Mouse (Mus musculus): ENCODE measurements around the gene Ift172. TPM values are rescaled to one million over a fixed set of nuclear protein-coding genes. Genes with fewer than 3 reads are reported as not detected.

The Ift172 gene
- polyA plus RNA-seq, 1 experiment: 18.4 TPM

GRCm38 (mm10) chr5:31301866-31302265 is 10.9 kb upstream of the Ift172 start:
- Histone ChIP-seq H3K27ac (ENCODE audit: insufficient read depth, low read length) (no peak overlapping the region), H3K4me1 (ENCODE audit: control insufficient read depth, insufficient read depth, insufficient read length) (no peaks in the 10 kb centered on the region; the same call in 1 of the 2 replicates), H3K27me3 (ENCODE audit: control insufficient read depth, insufficient read depth, low read length) (peaks cover 6% of the 10 kb centered on the region), H3K36me3 (ENCODE audit: control insufficient read depth, insufficient read depth, low read length) (no peaks in the 10 kb centered on the region), H3K4me3 (ENCODE audit: extremely low read depth, insufficient read depth, insufficient read length) (no peak overlapping the region)
- 51% methylated on average over 8 of the region's 8 CpGs for WGBS
- no peak for DNase-seq (ENCODE audit: low read depth in 1 of 2, low spot score in 2 of 2)
- TF ChIP-seq POLR2A (IDR thresholded peaks at IDR 0.05; ENCODE audit: low read depth, low read length): no peak
- TF ChIP-seq CTCF (IDR thresholded peaks at IDR 0.05; ENCODE audit: extremely low read depth, insufficient read depth, insufficient read length, insufficient replicate concordance): no peak

GRCm38 (mm10) chr5:31298486-31298885 is 7.6 kb upstream of the Ift172 start:
- Histone ChIP-seq H3K36me3 (ENCODE audit: control insufficient read depth, insufficient read depth, low read length) (no peaks in the 10 kb centered on the region), H3K4me1 (ENCODE audit: control insufficient read depth, insufficient read depth, insufficient read length) (peaks cover 7% of the 10 kb centered on the region; the same call in 1 of the 2 replicates), H3K27me3 (ENCODE audit: control insufficient read depth, insufficient read depth, low read length) (peaks cover 15% of the 10 kb centered on the region), H3K4me3 (ENCODE audit: extremely low read depth, insufficient read depth, insufficient read length) (no peak overlapping the region), H3K27ac (ENCODE audit: insufficient read depth, low read length) (no peak overlapping the region)
- DNase-seq (ENCODE audit: low read depth in 1 of 2, low spot score in 2 of 2): no peak
- 15% methylated on average over 2 of the region's 2 CpGs for WGBS
- TF ChIP-seq POLR2A (IDR thresholded peaks at IDR 0.05; ENCODE audit: low read depth, low read length): no peak
- TF ChIP-seq CTCF (IDR thresholded peaks at IDR 0.05; ENCODE audit: extremely low read depth, insufficient read depth, insufficient read length, insufficient replicate concordance): no peak

- DNase-seq (ENCODE audit: low read depth in 1 of 2, low spot score in 2 of 2): no peak
- no peak overlapping the region for H3K4me3 ChIP-seq (ENCODE audit: extremely low read depth, insufficient read depth, insufficient read length)
- peaks cover 15% of the 10 kb centered on the region for H3K27me3 ChIP-seq (ENCODE audit: control insufficient read depth, insufficient read depth, low read length)
- 65% methylated on average over 3 of the region's 3 CpGs for WGBS
- no peak overlapping the region for H3K27ac ChIP-seq (ENCODE audit: insufficient read depth, low read length)
- H3K4me1 ChIP-seq (ENCODE audit: control insufficient read depth, insufficient read depth, insufficient read length): peaks cover 7% of the 10 kb centered on the region; the same call in 1 of the 2 replicates
- TF ChIP-seq CTCF (IDR thresholded peaks at IDR 0.05; ENCODE audit: extremely low read depth, insufficient read depth, insufficient read length, insufficient replicate concordance): no peak
- no peak for TF ChIP-seq POLR2A (IDR thresholded peaks at IDR 0.05; ENCODE audit: low read depth, low read length)
- no peaks in the 10 kb centered on the region for H3K36me3 ChIP-seq (ENCODE audit: control insufficient read depth, insufficient read depth, low read length)
Observed at GRCm38 (mm10) chr5:31297981-31298380, 7.1 kb upstream of the Ift172 start.

GRCm38 (mm10) chr5:31297047-31297757 is 6.3 kb upstream of the Ift172 start, which contains the start of gene Gckr:
Gene Gckr (plus strand): TSS chr5:31297443.
- DNase-seq (ENCODE audit: low read depth in 1 of 2, low spot score in 2 of 2): no peak
- no peak within 1 kb of the TSS for H3K27ac ChIP-seq (ENCODE audit: insufficient read depth, low read length)
- H3K36me3 ChIP-seq (ENCODE audit: control insufficient read depth, insufficient read depth, low read length): no peaks in the 10 kb centered on the region
- H3K4me3 ChIP-seq (ENCODE audit: extremely low read depth, insufficient read depth, insufficient read length): no peak within 1 kb of the TSS
- TF ChIP-seq POLR2A (IDR thresholded peaks at IDR 0.05; ENCODE audit: low read depth, low read length): no peak
- WGBS: 81% methylated on average over 13 of the region's 13 CpGs
- H3K27me3 ChIP-seq (ENCODE audit: control insufficient read depth, insufficient read depth, low read length): peaks cover 15% of the 10 kb centered on the region
- peaks cover 7% of the 10 kb centered on the region; the same call in 1 of the 2 replicates for H3K4me1 ChIP-seq (ENCODE audit: control insufficient read depth, insufficient read depth, insufficient read length)

GRCm38 (mm10) chr5:31295606-31296141 is 4.8 kb upstream of the Ift172 start, which contains the start of gene Fndc4:
Gene Fndc4 (minus strand): TSS chr5:31296080.
- Histone ChIP-seq H3K27ac (ENCODE audit: insufficient read depth, low read length) (no peak within 1 kb of the TSS), H3K4me1 (ENCODE audit: control insufficient read depth, insufficient read depth, insufficient read length) (peaks cover 7% of the 10 kb centered on the region; the same call in 1 of the 2 replicates), H3K4me3 (ENCODE audit: extremely low read depth, insufficient read depth, insufficient read length) (peak within 1 kb of the TSS; percentile 51; the same call in 1 of the 2 replicates), H3K27me3 (ENCODE audit: control insufficient read depth, insufficient read depth, low read length) (peaks cover 15% of the 10 kb centered on the region), H3K36me3 (ENCODE audit: control insufficient read depth, insufficient read depth, low read length) (no peaks in the 10 kb centered on the region)
- TF ChIP-seq CTCF (IDR thresholded peaks at IDR 0.05; ENCODE audit: extremely low read depth, insufficient read depth, insufficient read length, insufficient replicate concordance) (no peak), POLR2A (IDR thresholded peaks at IDR 0.05; ENCODE audit: low read depth, low read length) (no peak)
- no peak for DNase-seq (ENCODE audit: low read depth in 1 of 2, low spot score in 2 of 2)
- 3% methylated on average over 43 of the region's 46 CpGs for WGBS

GRCm38 (mm10) chr5:31294964-31295605 is 4.2 kb upstream of the Ift172 start:
- H3K27ac ChIP-seq (ENCODE audit: insufficient read depth, low read length): no peak overlapping the region

More at GRCm38 (mm10) chr5:31294964-31295605, 4.2 kb upstream of the Ift172 start:
- Histone ChIP-seq H3K36me3 (ENCODE audit: control insufficient read depth, insufficient read depth, low read length) (no peaks in the 10 kb centered on the region), H3K4me3 (ENCODE audit: extremely low read depth, insufficient read depth, insufficient read length) (peak overlapping the region; percentile 51; the same call in 1 of the 2 replicates), H3K27me3 (ENCODE audit: control insufficient read depth, insufficient read depth, low read length) (peaks cover 15% of the 10 kb centered on the region), H3K4me1 (ENCODE audit: control insufficient read depth, insufficient read depth, insufficient read length) (peaks cover 8% of the 10 kb centered on the region)
- no peak for DNase-seq (ENCODE audit: low read depth in 1 of 2, low spot score in 2 of 2)
- 26% methylated on average over 29 of the region's 29 CpGs for WGBS
- TF ChIP-seq CTCF (IDR thresholded peaks at IDR 0.05; ENCODE audit: extremely low read depth, insufficient read depth, insufficient read length, insufficient replicate concordance) (no peak), POLR2A (IDR thresholded peaks at IDR 0.05; ENCODE audit: low read depth, low read length) (no peak)

Measured in spleen, adult 2 months (tissue).